Comparison of ENCODE assay signal across 16 mouse cellular contexts in genomic region chr16:45870651-45871050, GRCm38 (mm10).
DNase-seq lines count a peak whose midpoint lies in the region; ATAC-seq lines count a peak whose summit lies in the region.
"Had no signal": no experiment of that assay in that cellular context is flagged by ENCODE, and none has a peak within 500 bp of the region (broad histone marks: within the 10 kb centered on the region; RNA-seq: fewer than 3 reads in every experiment).

No protein-coding gene starts in this region.

- peaks cover 15% of the 10 kb centered on the region for H3K4me1 ChIP-seq in heart, embryonic 15.5 days (replicated peaks)
- peaks cover 20% of the 10 kb centered on the region for H3K4me1 ChIP-seq in lung, embryonic 15.5 days
- H3K4me1 ChIP-seq: embryonic facial prominence, embryonic 15.5 days; forebrain, embryonic 15.5 days; hindbrain, embryonic 13.5 days had no signal

- H3K9ac ChIP-seq in heart, embryonic 15.5 days, result no peak overlapping the region
- H3K9ac ChIP-seq in lung, embryonic 15.5 days, result no peak overlapping the region
- H3K9ac ChIP-seq: embryonic facial prominence, embryonic 15.5 days; forebrain, embryonic 15.5 days; heart, embryonic 12.5 days; hindbrain, embryonic 13.5 days had no signal

- no peaks in the 10 kb centered on the region for H3K27me3 ChIP-seq in heart, embryonic 15.5 days
- H3K27me3 ChIP-seq in lung, embryonic 15.5 days, result no peaks in the 10 kb centered on the region
- H3K27me3 ChIP-seq: embryonic facial prominence, embryonic 15.5 days; forebrain, embryonic 15.5 days; heart, embryonic 12.5 days; hindbrain, embryonic 13.5 days had no signal

- 0 out of 2 replicates have a peak overlapping the region, but pooled peaks have one; percentile 32 for H3K27ac ChIP-seq in heart, embryonic 15.5 days
- peak overlapping the region; percentile 83 for H3K27ac ChIP-seq in lung, embryonic 15.5 days
- H3K27ac ChIP-seq: embryonic facial prominence, embryonic 15.5 days; forebrain, embryonic 15.5 days; hindbrain, embryonic 13.5 days; hindbrain, postnatal 0 days had no signal

- intact Hi-C loops in gastrocnemius, postnatal 36 days (cut with DNase I), result no loop called here

- no peak overlapping the region for H3K4me2 ChIP-seq in heart, embryonic 15.5 days
- H3K4me2 ChIP-seq in lung, embryonic 15.5 days, result no peak overlapping the region
- H3K4me2 ChIP-seq: embryonic facial prominence, embryonic 15.5 days; forebrain, embryonic 15.5 days; heart, embryonic 12.5 days; hindbrain, embryonic 13.5 days had no signal

- H3K4me3 ChIP-seq in heart, embryonic 15.5 days, result no peak overlapping the region
- no peak overlapping the region for H3K4me3 ChIP-seq in lung, embryonic 15.5 days
- H3K4me3 ChIP-seq: embryonic facial prominence, embryonic 15.5 days; forebrain, embryonic 15.5 days; heart, embryonic 12.5 days; hindbrain, embryonic 13.5 days had no signal

- H3K36me3 ChIP-seq in heart, embryonic 15.5 days, result no peaks in the 10 kb centered on the region
- H3K36me3 ChIP-seq in lung, embryonic 15.5 days, result no peaks in the 10 kb centered on the region
- H3K36me3 ChIP-seq: embryonic facial prominence, embryonic 15.5 days; forebrain, embryonic 15.5 days; heart, embryonic 12.5 days; hindbrain, embryonic 13.5 days had no signal

- 44% methylated on average over 2 of the region's 2 CpGs for WGBS in heart, embryonic 15.5 days
- 25% methylated on average over 2 of the region's 2 CpGs for WGBS in lung, embryonic 15.5 days

- no peak for ATAC-seq in heart, embryonic 15.5 days (replicated peaks; ENCODE audit: insufficient number of reproducible peaks, insufficient read depth, low FRiP score, low read depth)
- peak; percentile 28; the same call in 1 of the 2 replicates for ATAC-seq in lung, embryonic 15.5 days (ENCODE audit: borderline replicate concordance, extremely low read depth, low FRiP score, low TSS enrichment)
- no peak for ATAC-seq in erythroblast, adult 5-6 weeks (replicated peaks; ENCODE audit: low FRiP score, poor library complexity, severe bottlenecking)
- ATAC-seq: activated CD4-positive, CD25-positive, alpha-beta regulatory T cell, adult 4 months; forebrain, embryonic 15.5 days; hindbrain, postnatal 0 days had no signal

- H3K9me3 ChIP-seq in heart, embryonic 15.5 days (replicated peaks), result no peaks in the 10 kb centered on the region
- H3K9me3 ChIP-seq in lung, embryonic 15.5 days, result no peaks in the 10 kb centered on the region
- H3K9me3 ChIP-seq: embryonic facial prominence, embryonic 15.5 days; forebrain, embryonic 15.5 days; heart, embryonic 12.5 days; hindbrain, embryonic 13.5 days had no signal

- DNase-seq in heart, adult 18-20 months, result no peak
- DNase-seq in lung, postnatal 14 days, result no peak
- peak; percentile 32 for DNase-seq in lung, postnatal 36 days
- no peak for DNase-seq in gastrocnemius, postnatal 36 days
- DNase-seq: cerebellum, adult 11 months; cerebellum, adult 8-10 months; embryo, embryonic 11 days had no signal
